Mouse (Mus musculus) ES-E14 (cell line): ENCODE measurements around the gene Efna4. TPM values are rescaled to one million over a fixed set of nuclear protein-coding genes. Genes with fewer than 3 reads are reported as not detected.

ENCODE experiments used
- DNase-seq: peaks from one replicate; pipeline ENCODE4 v3.0.0-alpha.2; 2013; ENCODE audit warnings: low read depth, low spot score
- H3K27ac ChIP-seq: 2 replicates; pipeline ENCODE4 v1.5.1; 2012; ENCODE audit warnings: low read depth, mild to moderate bottlenecking, low read length, moderate library complexity, mixed read lengths; ENCODE audit not compliant: poor library complexity, insufficient read depth, severe bottlenecking
- H3K36me3 ChIP-seq: 2 replicates; pipeline ENCODE4 v1.6.1; 2012; ENCODE audit warnings: mild to moderate bottlenecking, low read length, moderate library complexity, mixed read lengths; ENCODE audit not compliant: control insufficient read depth, poor library complexity, insufficient read depth, severe bottlenecking
- H3K4me1 ChIP-seq, 2 experiments: fragments of 150-350 bp in 1 of 2; sonication (generic) in 1 of 2; 2 replicates each; pipeline ENCODE4 v1.6.1; 2012; ENCODE audit warnings: low read length in 2 of 2, mild to moderate bottlenecking in 1 of 2, mixed read lengths in 1 of 2; ENCODE audit not compliant: control insufficient read depth in 2 of 2, insufficient read depth in 2 of 2, poor library complexity in 1 of 2
- H3K4me3 ChIP-seq, 2 experiments: fragments of 150-350 bp in 1 of 2; sonication (generic) in 1 of 2; 2 replicates each; pipeline ENCODE4 v1.5.1; 2012; ENCODE audit warnings: low read length in 2 of 2, low read depth in 1 of 2, mild to moderate bottlenecking in 1 of 2, mixed read lengths in 1 of 2; ENCODE audit not compliant: insufficient read depth in 1 of 2, poor library complexity in 1 of 2, severe bottlenecking in 1 of 2
- H3K9ac ChIP-seq: 2 replicates; pipeline ENCODE4 v1.6.1; 2012; ENCODE audit warnings: low read depth, mild to moderate bottlenecking, low read length, mixed read lengths; ENCODE audit not compliant: poor library complexity, insufficient read depth, severe bottlenecking
- H3K9me3 ChIP-seq: fragments of 150-350 bp; sonication (generic); 2 replicates; pipeline ENCODE4 v1.6.1; 2012; ENCODE audit warnings: low read depth, mild to moderate bottlenecking, low read length; ENCODE audit not compliant: control insufficient read depth, insufficient read depth
- CHD2 ChIP-seq: IDR thresholded peaks from 2 replicates; pipeline ENCODE4 v1.6.1; 2014; ENCODE audit warnings: mild to moderate bottlenecking, low read depth, low read length, inconsistent platforms
- HCFC1 ChIP-seq: IDR thresholded peaks from 2 replicates; pipeline ENCODE4 v1.6.1; 2012; ENCODE audit warnings: low read length, inconsistent platforms, borderline replicate concordance; ENCODE audit not compliant: insufficient read depth
- MAFK ChIP-seq: IDR thresholded peaks from 2 replicates; pipeline ENCODE4 v1.6.1; 2014; ENCODE audit warnings: mild to moderate bottlenecking, low read depth, low read length, inconsistent platforms; ENCODE audit not compliant: insufficient read depth
- ZC3H11A ChIP-seq: IDR thresholded peaks from 2 replicates; pipeline ENCODE4 v1.6.1; 2012; ENCODE audit warnings: low read depth, mild to moderate bottlenecking, inconsistent platforms, low read length, borderline replicate concordance
- ZNF384 ChIP-seq: IDR thresholded peaks from 2 replicates; pipeline ENCODE4 v1.6.1; 2012; ENCODE audit warnings: low read depth, low read length, inconsistent platforms
- in situ Hi-C, 2 experiments: fragments of 600-800 bp; cut with MboI; formaldehyde crosslinking; loops; one replicate each; pipeline ENCODE4 v1.15.1; 2025; ENCODE audit warnings: low sequenced_read_pairs in 2 of 2, inconsistent platforms in 1 of 2; ENCODE audit not compliant: unreplicated experiment in 2 of 2
- total RNA-seq: library from RNA; depleted of rRNA; stranded (reverse); fragments of 300-350 nt; gene quantifications from 2 replicates; pipeline ENCODE4 v1.2.3, GENCODE M21; 2012

Gene Efna4
- total RNA-seq, 1 experiment, result 24.0 TPM

DNA sequence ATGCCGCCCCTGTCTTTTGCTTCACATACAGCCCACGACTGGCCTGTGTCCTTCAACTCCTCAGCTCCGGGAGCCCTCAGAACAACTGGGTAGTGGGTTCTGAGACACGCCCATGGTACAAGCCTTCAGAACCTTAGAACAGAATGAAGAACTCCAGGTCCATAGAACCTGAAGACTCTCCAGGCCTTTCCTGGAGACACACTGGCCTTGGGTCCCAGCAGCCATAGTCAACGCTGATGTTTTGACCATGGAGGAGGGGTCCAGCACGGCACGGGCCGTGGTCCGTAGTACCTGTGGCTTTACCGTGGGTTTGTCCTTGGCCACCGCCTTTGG is 27.3 kb upstream of the Efna4 start, which contains the start of gene Dcst1:
Gene Dcst1, minus strand, starts transcription at position 101 of the 333 bp plus-strand sequence.
- Histone ChIP-seq H3K27ac (no peak within 1 kb of the TSS), H3K9ac (no peak within 1 kb of the TSS), H3K4me3 (peak within 1 kb of the TSS; percentile 30 to 37; a peak in 2 of 4 replicates), H3K36me3 (no peaks in the 10 kb centered on the region), H3K4me1 (no peaks in the 10 kb centered on the region; a peak in 1 of 4 replicates), H3K9me3 (no peaks in the 10 kb centered on the region)
- in situ Hi-C loops, result no loop called here
- TF ChIP-seq HCFC1, result no peak
- TF ChIP-seq ZNF384, result no peak
- TF ChIP-seq CHD2, result no peak
- TF ChIP-seq MAFK, result no peak
- no peak for TF ChIP-seq ZC3H11A
- no peak for DNase-seq

GRCm38 (mm10) chr3:89364631-89365030 is 26.8 kb upstream of the Efna4 start:
- H3K4me3 ChIP-seq, result no peak overlapping the region
- in situ Hi-C loops, result no loop called here
- DNase-seq, result no peak
- H3K27ac ChIP-seq, result no peak overlapping the region
- TF ChIP-seq ZC3H11A, result no peak
- TF ChIP-seq MAFK, result no peak
- TF ChIP-seq ZNF384, result no peak
- TF ChIP-seq HCFC1, result no peak
- no peak for TF ChIP-seq CHD2
- H3K36me3 ChIP-seq, result no peaks in the 10 kb centered on the region
- no peaks in the 10 kb centered on the region for H3K9me3 ChIP-seq
- H3K9ac ChIP-seq, result no peak overlapping the region
- peaks cover 0 to under 1% of the 10 kb centered on the region in 2 experiments; a peak in 1 of 4 replicates for H3K4me1 ChIP-seq

- Histone ChIP-seq H3K9ac (no peak within 1 kb of the TSS), H3K4me1 (peaks cover 0 to 4% of the 10 kb centered on the region in 2 experiments; a peak in 1 of 4 replicates), H3K27ac (no peak within 1 kb of the TSS), H3K36me3 (no peaks in the 10 kb centered on the region), H3K9me3 (no peaks in the 10 kb centered on the region), H3K4me3 (no peak within 1 kb of the TSS)
- in situ Hi-C loops, result no loop called here
- TF ChIP-seq ZNF384 (no peak), MAFK (no peak), ZC3H11A (no peak), CHD2 (no peak), HCFC1 (no peak)
- no peak for DNase-seq
Observed at GRCm38 (mm10) chr3:89361675-89362074, 23.8 kb upstream of the Efna4 start, which contains the start of gene Dcst2. Gene Dcst2 (plus strand): TSS chr3:89361975.

- in situ Hi-C loops, result no loop called here
- no peak for DNase-seq
- Histone ChIP-seq H3K9ac (no peak overlapping the region), H3K9me3 (no peaks in the 10 kb centered on the region), H3K36me3 (no peaks in the 10 kb centered on the region), H3K4me3 (no peak overlapping the region), H3K4me1 (peaks cover 0 to 7% of the 10 kb centered on the region in 2 experiments; a peak in 1 of 4 replicates), H3K27ac (no peak overlapping the region)
- TF ChIP-seq HCFC1 (no peak), CHD2 (no peak), MAFK (no peak), ZC3H11A (no peak), ZNF384 (no peak)
Observed at GRCm38 (mm10) chr3:89360237-89360636, 22.4 kb upstream of the Efna4 start.

- Histone ChIP-seq H3K4me1 (peaks cover 0 to 10% of the 10 kb centered on the region in 2 experiments; a peak in 1 of 4 replicates), H3K36me3 (no peaks in the 10 kb centered on the region), H3K27ac (no peak overlapping the region), H3K9me3 (no peaks in the 10 kb centered on the region), H3K4me3 (no peak overlapping the region), H3K9ac (no peak overlapping the region)
- in situ Hi-C loops, result no loop called here
- TF ChIP-seq ZNF384, result no peak
- no peak for TF ChIP-seq ZC3H11A
- TF ChIP-seq MAFK, result no peak
- TF ChIP-seq HCFC1, result no peak
- no peak for TF ChIP-seq CHD2
- DNase-seq, result no peak
Observed at GRCm38 (mm10) chr3:89359630-89360029, 21.8 kb upstream of the Efna4 start.
